In genomic region chr4:118260551-118261267, GRCm38 (mm10) we compare ENCODE assay signal across 8 mouse cellular contexts. TPM values are rescaled to one million over a fixed set of nuclear protein-coding genes. Genes with fewer than 3 reads are reported as not detected.
A peak's percentile ranks its signal among the peaks of the same experiment; 100 is the strongest.
DNase-seq lines count a peak whose midpoint lies in the region; ATAC-seq lines count a peak whose summit lies in the region.

No protein-coding gene starts in this region.

- no peaks in the 10 kb centered on the region; the same call in none of the 2 replicates for H3K36me3 ChIP-seq in embryonic facial prominence, embryonic 11.5 days (replicated peaks; ENCODE audit: control insufficient read depth, insufficient read depth, low read depth, low read length)
- H3K36me3 ChIP-seq in heart, embryonic 16.5 days (ENCODE audit: control insufficient read depth, insufficient read depth) = peaks cover 2% of the 10 kb centered on the region; the same call in 1 of the 2 replicates
- H3K36me3 ChIP-seq in liver, embryonic 12.5 days = peaks cover 13% of the 10 kb centered on the region
- H3K36me3 ChIP-seq in neural tube, embryonic 12.5 days = peaks cover 44% of the 10 kb centered on the region

- H3K4me2 ChIP-seq in embryonic facial prominence, embryonic 11.5 days (ENCODE audit: low read depth, low read length) = peak overlapping the region; percentile 72
- peak overlapping the region; percentile 91 for H3K4me2 ChIP-seq in heart, embryonic 16.5 days (ENCODE audit: low read depth, low read length)
- peak overlapping the region; percentile 76 for H3K4me2 ChIP-seq in liver, embryonic 12.5 days
- H3K4me2 ChIP-seq in neural tube, embryonic 12.5 days (replicated peaks) = peak overlapping the region; percentile 90

- H3K9ac ChIP-seq in embryonic facial prominence, embryonic 11.5 days (replicated peaks; ENCODE audit: low read length) = peak overlapping the region; percentile 29; the same call in 1 of the 2 replicates
- peak overlapping the region; percentile 67 for H3K9ac ChIP-seq in heart, embryonic 16.5 days (ENCODE audit: low read length)
- H3K9ac ChIP-seq in liver, embryonic 12.5 days = no peak overlapping the region
- H3K9ac ChIP-seq in neural tube, embryonic 12.5 days = peak overlapping the region; percentile 61

- H3K27me3 ChIP-seq in embryonic facial prominence, embryonic 11.5 days (ENCODE audit: control insufficient read depth, insufficient read depth, low read length) = no peaks in the 10 kb centered on the region
- H3K27me3 ChIP-seq in heart, embryonic 16.5 days (ENCODE audit: control insufficient read depth, insufficient read depth, low read length) = no peaks in the 10 kb centered on the region
- peaks cover 8% of the 10 kb centered on the region for H3K27me3 ChIP-seq in liver, embryonic 12.5 days (replicated peaks)
- H3K27me3 ChIP-seq in neural tube, embryonic 12.5 days (replicated peaks) = no peaks in the 10 kb centered on the region

- peak; percentile 31 for ATAC-seq in embryonic facial prominence, embryonic 11.5 days (replicated peaks; ENCODE audit: insufficient number of reproducible peaks, low FRiP score, low TSS enrichment, low read depth)
- peak; percentile 61 for ATAC-seq in heart, embryonic 16.5 days (replicated peaks; ENCODE audit: extremely low read depth, insufficient read depth, low FRiP score)
- ATAC-seq in liver, embryonic 12.5 days = peak; percentile 40; the same call in 1 of the 2 replicates
- ATAC-seq in neural tube, embryonic 12.5 days (ENCODE audit: low FRiP score, low read depth) = peak; percentile 39

- H3K4me3 ChIP-seq in embryonic facial prominence, embryonic 11.5 days (ENCODE audit: low read depth, low read length) = peak overlapping the region; percentile 40
- H3K4me3 ChIP-seq in heart, embryonic 16.5 days (ENCODE audit: low read length) = peak overlapping the region; percentile 61
- H3K4me3 ChIP-seq in liver, embryonic 12.5 days = peak overlapping the region; percentile 54
- H3K4me3 ChIP-seq in neural tube, embryonic 12.5 days = peak overlapping the region; percentile 40

- DNase-seq in CD8-positive naive resting alpha-beta T cell, adult 2 months (ENCODE audit: low read depth in 2 of 2, low spot score in 2 of 2) = peak; percentile 13 to 37
- DNase-seq in adrenal gland, adult 8-10 months = peak; percentile 67
- peak; percentile 77 for DNase-seq in embryonic facial prominence, embryonic 11.5 days (ENCODE audit: low spot score)
- DNase-seq in kidney, postnatal 14 days = peak; percentile 77
- DNase-seq in thymus, postnatal 10 days (ENCODE audit: low spot score in 2 of 2) = peak; percentile 67 to 71

- WGBS in embryonic facial prominence, embryonic 11.5 days = under 1% methylated on average over 36 of the region's 39 CpGs
- WGBS in heart, embryonic 16.5 days = 1% methylated on average over 39 of the region's 39 CpGs
- WGBS in liver, embryonic 12.5 days (ENCODE audit: insufficient replicate concordance) = 3% methylated on average over 34 of the region's 39 CpGs
- 1% methylated on average over 36 of the region's 39 CpGs for WGBS in neural tube, embryonic 12.5 days

- no peak overlapping the region; the same call in 1 of the 2 replicates for H3K27ac ChIP-seq in embryonic facial prominence, embryonic 11.5 days (replicated peaks; ENCODE audit: low read depth, low read length)
- peak overlapping the region; percentile 32; the same call in 1 of the 2 replicates for H3K27ac ChIP-seq in heart, embryonic 16.5 days (ENCODE audit: low read length)
- H3K27ac ChIP-seq in liver, embryonic 12.5 days = peak overlapping the region; percentile 22; the same call in 1 of the 2 replicates
- peak overlapping the region; percentile 54 for H3K27ac ChIP-seq in neural tube, embryonic 12.5 days

- no peaks in the 10 kb centered on the region for H3K9me3 ChIP-seq in embryonic facial prominence, embryonic 11.5 days (replicated peaks; ENCODE audit: control insufficient read depth, low read length)
- no peaks in the 10 kb centered on the region for H3K9me3 ChIP-seq in heart, embryonic 16.5 days (replicated peaks; ENCODE audit: control insufficient read depth, low read length)
- no peaks in the 10 kb centered on the region for H3K9me3 ChIP-seq in liver, embryonic 12.5 days (replicated peaks)
- H3K9me3 ChIP-seq in neural tube, embryonic 12.5 days = no peaks in the 10 kb centered on the region

- H3K4me1 ChIP-seq in embryonic facial prominence, embryonic 11.5 days (ENCODE audit: control insufficient read depth, insufficient read depth, low read length) = peaks cover 6% of the 10 kb centered on the region
- peaks cover 26% of the 10 kb centered on the region for H3K4me1 ChIP-seq in heart, embryonic 16.5 days (ENCODE audit: control insufficient read depth, insufficient read depth, low read length)
- peaks cover 30% of the 10 kb centered on the region for H3K4me1 ChIP-seq in liver, embryonic 12.5 days
- peaks cover 66% of the 10 kb centered on the region for H3K4me1 ChIP-seq in neural tube, embryonic 12.5 days

RNA-seq across cellular contexts. Expression of gene Ptprf, which starts 30.5 kb away (rescaled TPM):
- total RNA-seq in adrenal gland, adult 8-10 months (2022) = 10 to 100 TPM; 49.6 to 81.8 (median 63.1) TPM
- polyA plus RNA-seq in embryonic facial prominence, embryonic 11.5 days (2014; fragmentation: Nextera tagmentation; extraction: Ambion mirVana) = 46.3 and 53.5 TPM in 2 replicates
- 22.9 and 27.7 TPM in 2 replicates for polyA plus RNA-seq in heart, embryonic 16.5 days (2015; fragmentation: Nextera tagmentation; extraction: Ambion mirVana)
- polyA plus RNA-seq in liver, embryonic 12.5 days (2016; fragmentation: Nextera tagmentation; extraction: Ambion mirVana) = 18.1 and 19.3 TPM in 2 replicates
- 109 and 122 TPM in 2 replicates for polyA plus RNA-seq in neural tube, embryonic 12.5 days (2016; fragmentation: Nextera tagmentation; extraction: Ambion mirVana)

Comparison
In these comparisons a context has a peak if more than half of its experiments do, and no peak if none do; other contexts are left out.
1. DNase-seq: peak in every context shown above with its lines; median percentile 77 in embryonic facial prominence, embryonic 11.5 days; 77 in kidney, postnatal 14 days; 69 in thymus, postnatal 10 days; 67 in adrenal gland, adult 8-10 months; 25 in CD8-positive naive resting alpha-beta T cell, adult 2 months.